Mouse (Mus musculus): ENCODE data around the gene Hoxd11.

Gene Hoxd11

GRCm38 (mm10) chr2:74682796-74683195 is 3.4 kb downstream of the Hoxd11 start:
- DNase-seq: no peak

- DNase-seq: no peak
Measured at GRCm38 (mm10) chr2:74683471-74683951, 4.2 kb downstream of the Hoxd11 start.

- DNase-seq: no peak
Measured at GRCm38 (mm10) chr2:74684106-74684505, 4.7 kb downstream of the Hoxd11 start.

GRCm38 (mm10) chr2:74685059-74685603 is 5.8 kb downstream of the Hoxd11 start:
- DNase-seq: no peak

GRCm38 (mm10) chr2:74686301-74686987 is 7.1 kb downstream of the Hoxd11 start:
- DNase-seq: no peak

GRCm38 (mm10) chr2:74686988-74687697 is 7.8 kb downstream of the Hoxd11 start:
- no peak for DNase-seq

GRCm38 (mm10) chr2:74687698-74688555 is 8.6 kb downstream of the Hoxd11 start:
- no peak for DNase-seq

- DNase-seq: no peak
Measured at GRCm38 (mm10) chr2:74688795-74689573, 9.6 kb downstream of the Hoxd11 start.

GRCm38 (mm10) chr2:74689574-74690337 is 10.4 kb downstream of the Hoxd11 start:
- DNase-seq: no peak

GRCm38 (mm10) chr2:74690338-74690716 is 11.0 kb downstream of the Hoxd11 start:
- no peak for DNase-seq

- no peak for DNase-seq
Measured at GRCm38 (mm10) chr2:74691022-74691951, 11.9 kb downstream of the Hoxd11 start, which contains the start of gene Hoxd10. Hoxd10 (plus strand) TSS chr2:74691924.

GRCm38 (mm10) chr2:74691995-74692807 is 12.8 kb downstream of the Hoxd11 start:
- DNase-seq: no peak

GRCm38 (mm10) chr2:74692808-74693431 is 13.6 kb downstream of the Hoxd11 start:
- DNase-seq: no peak

GRCm38 (mm10) chr2:74693432-74693827 is 14.1 kb downstream of the Hoxd11 start:
- no peak for DNase-seq

GRCm38 (mm10) chr2:74694066-74694465 is 14.7 kb downstream of the Hoxd11 start:
- no peak for DNase-seq

GRCm38 (mm10) chr2:74695383-74695782 is 16.0 kb downstream of the Hoxd11 start:
- no peak for DNase-seq

GRCm38 (mm10) chr2:74695813-74696430 is 16.6 kb downstream of the Hoxd11 start:
- DNase-seq: no peak
